Mouse (Mus musculus) kidney, postnatal 36 days (tissue): Measurements from ENCODE around the gene 1700125H20Rik.
"Not testable (repeated sequence)": the region's sequence is repeated elsewhere in the genome, so short reads cannot be mapped to it uniquely, and the experiment has no call there.

ENCODE experiments used
- DNase-seq, 2 experiments: peaks; one replicate each; pipeline ENCODE4 v3.0.0; 2021 to 2022; ENCODE audit warnings: mixed read lengths in 2 of 2

The 1700125H20Rik gene

GRCm38 (mm10) chr11:85170058-85170740, at the start of gene 1700125H20Rik:
1700125H20Rik (plus strand) TSS chr11:85170404.
- DNase-seq, result peak; percentile 92 to 97

- DNase-seq, result no peak
These were observed 48.1 kb upstream of the 1700125H20Rik start for GRCm38 (mm10) chr11:85122073-85122472.

DNA sequence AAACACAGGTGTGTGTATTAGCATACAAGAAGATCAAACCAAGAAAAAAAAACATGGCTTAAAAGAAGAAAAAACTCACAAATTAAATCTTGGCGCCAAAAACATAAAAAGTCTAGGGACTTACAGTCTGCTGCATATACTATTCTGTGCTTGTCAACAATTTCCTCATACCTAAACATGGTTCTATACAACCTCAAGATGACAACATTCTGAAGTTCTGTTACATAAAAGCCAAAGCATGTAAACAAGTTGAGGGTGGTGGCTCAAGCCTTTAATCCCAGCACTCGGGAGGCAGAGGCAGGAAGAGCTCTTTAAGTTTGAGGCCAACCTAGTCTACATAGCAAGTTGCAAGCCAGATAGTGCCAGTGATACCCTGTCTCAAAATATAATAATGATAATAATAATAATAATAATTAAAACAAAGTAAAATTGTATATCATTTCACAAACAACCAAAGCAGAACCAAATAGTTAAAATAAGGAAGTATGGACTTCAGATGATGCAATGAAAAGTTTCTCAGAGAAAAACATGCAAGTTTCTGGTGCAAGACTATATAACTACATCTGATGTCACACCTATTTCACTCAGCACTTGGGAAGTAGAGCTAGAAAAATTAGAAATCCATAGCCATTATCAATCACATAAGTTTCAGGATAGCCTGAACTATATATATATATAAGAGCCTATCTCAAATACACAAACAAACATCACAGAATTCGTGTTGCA, 46.8 kb upstream of the 1700125H20Rik start:
- DNase-seq, result no peak

DNA sequence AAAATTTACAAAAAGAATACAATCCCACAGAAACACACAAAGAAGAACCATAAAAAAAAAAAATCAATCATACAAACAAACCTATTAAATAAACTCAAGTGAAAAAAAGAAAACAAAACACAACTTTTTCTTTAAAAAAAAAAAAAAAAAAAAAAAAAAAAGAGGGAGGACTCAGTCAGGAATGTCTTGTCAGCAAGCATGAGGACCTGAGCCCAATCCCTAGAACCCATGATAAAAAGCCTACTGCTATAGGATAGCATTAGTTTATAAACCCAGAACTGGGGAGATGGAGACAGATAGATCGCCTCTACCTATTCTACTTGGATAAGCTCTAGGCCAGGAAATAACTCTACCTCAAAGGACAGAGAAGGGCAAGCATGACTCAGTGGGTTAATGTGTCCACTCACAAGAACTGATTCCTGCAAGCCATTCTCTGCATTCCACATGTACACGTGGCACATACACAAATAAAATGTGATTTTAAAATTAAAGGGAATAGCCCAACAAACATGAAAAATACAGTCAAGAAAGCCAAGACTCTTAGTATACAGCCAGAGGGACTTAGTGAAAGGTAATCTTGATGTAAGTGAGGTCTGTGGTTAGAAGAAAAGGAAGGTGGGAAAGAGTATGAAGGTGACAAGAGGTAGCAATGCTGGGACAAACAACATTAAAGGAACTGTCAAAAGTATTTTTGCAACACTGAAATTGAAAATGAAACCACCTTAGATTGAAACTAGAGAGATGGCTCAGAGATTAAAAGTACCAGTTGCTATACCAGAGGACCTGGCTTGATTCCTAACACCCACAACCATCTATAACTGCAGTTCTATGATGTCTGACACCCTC, 43.7 kb upstream of the 1700125H20Rik start:
- DNase-seq, result no peak

DNA sequence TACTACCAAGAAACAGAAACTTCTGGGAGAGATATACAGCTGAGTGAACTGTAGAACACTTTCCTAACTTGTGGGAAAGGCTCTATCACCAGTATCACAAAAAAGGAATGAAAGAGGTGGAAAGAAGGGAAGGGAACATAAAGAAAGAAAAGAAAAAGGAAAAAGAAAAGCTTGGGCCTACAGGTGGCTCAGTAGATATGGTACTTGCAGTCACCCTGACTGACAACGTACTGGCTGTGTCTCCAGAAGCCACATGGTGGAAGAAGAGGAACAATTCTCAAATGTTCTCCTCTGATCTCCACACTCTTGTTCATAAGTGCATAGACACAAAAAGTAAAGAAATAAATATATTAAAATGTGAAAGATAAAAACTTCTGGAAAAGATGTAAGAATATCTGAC, 41.3 kb upstream of the 1700125H20Rik start:
- no peak for DNase-seq

DNA sequence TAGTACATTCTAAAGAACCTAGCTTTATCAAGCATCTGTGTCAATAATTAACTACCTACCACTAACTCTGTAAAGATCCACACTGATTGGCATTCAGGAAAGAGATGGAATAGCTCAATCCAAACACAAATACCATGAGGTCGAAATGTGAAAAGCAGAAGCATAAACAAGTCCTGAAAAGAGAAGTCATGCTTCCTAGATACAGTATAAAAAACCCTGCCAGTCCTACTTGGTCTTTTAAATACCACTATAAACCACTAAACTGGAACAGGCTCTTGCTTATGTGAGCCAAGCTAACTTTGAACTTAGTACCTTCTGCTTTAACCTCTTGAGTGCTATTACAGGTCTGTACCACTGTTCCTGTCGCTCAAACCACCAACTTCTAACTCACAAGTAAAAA, 38.7 kb upstream of the 1700125H20Rik start:
- DNase-seq, result no peak

- DNase-seq, result no peak
These were observed 31.3 kb upstream of the 1700125H20Rik start for GRCm38 (mm10) chr11:85138776-85139474.

- DNase-seq, result peak; percentile 97 to 98
These were observed 30.3 kb upstream of the 1700125H20Rik start, which contains the start of gene Usp32 for GRCm38 (mm10) chr11:85139581-85140540. Usp32 (minus strand) TSS chr11:85140161.

DNA sequence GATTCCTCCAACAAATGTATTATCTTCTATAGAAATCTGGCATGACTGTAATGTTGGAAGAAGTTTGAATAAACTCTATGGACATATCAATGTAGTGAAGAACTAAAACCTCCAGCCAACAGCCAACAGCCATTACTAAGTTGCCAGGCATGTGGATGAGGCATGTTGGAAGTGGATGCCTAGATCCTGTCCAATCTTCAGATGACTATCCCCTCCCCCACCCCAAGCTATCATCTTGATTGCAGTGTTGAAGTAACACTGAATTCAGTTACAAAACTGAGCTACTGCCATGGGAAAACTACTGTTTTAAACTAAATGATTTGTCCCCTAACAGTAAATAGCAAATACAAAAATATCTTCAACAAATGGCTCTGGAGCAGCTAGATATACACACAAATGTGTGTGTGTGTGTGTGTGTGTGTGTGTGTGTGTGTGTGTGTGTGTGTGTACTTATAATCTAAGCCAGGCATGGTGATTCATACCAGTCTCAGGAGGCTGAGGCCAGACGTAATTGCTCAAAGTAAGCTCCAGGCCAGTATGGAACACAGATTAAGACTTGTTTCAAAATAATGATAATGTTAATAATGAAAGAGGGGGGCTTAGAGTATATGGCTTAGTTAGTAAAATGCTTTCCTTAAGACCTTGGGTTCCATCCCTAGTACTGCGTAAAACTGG, 17.8 kb upstream of the 1700125H20Rik start:
- DNase-seq, result no peak

DNA sequence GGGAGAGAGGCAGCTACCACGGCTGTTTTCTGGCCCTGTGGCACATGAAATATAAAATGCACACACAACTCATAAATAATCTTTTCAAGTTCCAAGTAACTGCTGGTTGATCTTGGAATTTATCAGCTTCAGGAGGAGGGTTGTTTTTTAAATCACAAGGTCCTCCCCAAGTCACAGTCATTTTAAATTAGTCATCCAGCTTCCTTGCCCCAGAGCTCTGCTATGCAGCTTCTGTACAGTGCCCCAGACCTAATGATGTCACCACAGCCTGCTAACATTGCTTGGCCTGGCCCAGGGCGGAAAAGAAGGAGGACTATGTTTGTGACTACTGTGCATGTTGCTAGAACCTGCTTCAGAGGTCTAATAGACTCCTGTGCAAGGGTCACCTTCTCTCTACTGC, 12.9 kb upstream of the 1700125H20Rik start:
- no peak for DNase-seq

GRCm38 (mm10) chr11:85163014-85163413, 7.2 kb upstream of the 1700125H20Rik start:
- DNase-seq, result not testable (repeated sequence)

DNA sequence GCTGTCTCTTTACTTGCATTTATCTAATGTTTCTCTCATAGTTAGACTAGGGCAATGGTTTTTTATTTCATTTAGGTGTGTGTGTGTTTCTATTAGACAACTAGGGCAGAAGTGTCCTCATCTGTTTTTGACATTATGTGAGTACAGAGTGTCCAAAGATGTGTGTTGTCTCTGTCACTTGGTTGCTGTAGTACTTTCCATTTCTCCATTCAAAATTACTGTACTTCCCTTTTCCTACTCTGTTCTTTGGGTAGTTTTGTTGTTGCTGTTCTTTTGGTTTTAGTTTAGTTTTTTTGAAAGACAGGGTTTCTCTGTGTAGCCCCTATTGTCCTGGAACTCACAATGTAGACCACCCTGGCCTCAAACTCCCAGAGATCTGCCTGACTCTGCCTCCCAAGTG, 5.8 kb upstream of the 1700125H20Rik start:
- DNase-seq, result no peak

- DNase-seq, result no peak
These were observed 2.7 kb upstream of the 1700125H20Rik start for GRCm38 (mm10) chr11:85167503-85167902.

- DNase-seq, result no peak
These were observed 629 bp downstream of the 1700125H20Rik start for GRCm38 (mm10) chr11:85170833-85171232.

GRCm38 (mm10) chr11:85175941-85176340, 5.7 kb downstream of the 1700125H20Rik start:
- no peak for DNase-seq

GRCm38 (mm10) chr11:85177761-85178160, 7.6 kb downstream of the 1700125H20Rik start:
- no peak for DNase-seq

GRCm38 (mm10) chr11:85178413-85178812, 8.2 kb downstream of the 1700125H20Rik start:
- no peak for DNase-seq

DNA sequence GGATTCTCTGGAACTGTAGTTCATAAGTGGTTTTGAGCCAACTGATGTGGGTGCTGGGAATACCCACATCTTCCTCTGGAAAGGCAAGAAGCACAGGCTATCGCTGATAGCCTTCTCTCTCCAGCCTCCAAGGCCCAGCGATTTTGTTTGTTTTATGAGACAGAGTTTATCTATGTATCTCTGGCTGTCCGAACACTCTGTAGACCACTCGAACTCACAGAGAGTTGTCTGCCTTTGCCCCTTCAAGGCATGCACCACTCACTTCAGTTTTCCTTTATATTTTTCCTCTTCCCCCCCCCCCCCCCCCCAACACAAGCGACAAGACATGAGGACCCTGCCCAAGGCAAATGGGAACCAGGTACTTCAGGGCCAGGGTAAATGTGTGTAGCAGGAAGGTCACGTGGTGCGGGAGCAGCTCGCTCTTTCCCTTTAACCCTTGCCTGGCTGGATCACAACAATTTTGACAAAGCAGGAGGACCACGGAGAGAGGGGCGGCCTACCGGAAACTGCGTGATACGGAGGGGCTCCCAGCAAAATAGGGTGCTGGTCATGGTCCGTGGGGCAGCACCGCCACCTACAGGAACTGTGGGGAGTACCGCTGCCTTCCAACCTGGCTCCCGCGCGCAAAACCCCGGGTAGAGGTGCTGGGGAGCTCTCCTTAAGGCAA, 12.5 kb downstream of the 1700125H20Rik start:
- DNase-seq, result peak; percentile 43 to 80

DNA sequence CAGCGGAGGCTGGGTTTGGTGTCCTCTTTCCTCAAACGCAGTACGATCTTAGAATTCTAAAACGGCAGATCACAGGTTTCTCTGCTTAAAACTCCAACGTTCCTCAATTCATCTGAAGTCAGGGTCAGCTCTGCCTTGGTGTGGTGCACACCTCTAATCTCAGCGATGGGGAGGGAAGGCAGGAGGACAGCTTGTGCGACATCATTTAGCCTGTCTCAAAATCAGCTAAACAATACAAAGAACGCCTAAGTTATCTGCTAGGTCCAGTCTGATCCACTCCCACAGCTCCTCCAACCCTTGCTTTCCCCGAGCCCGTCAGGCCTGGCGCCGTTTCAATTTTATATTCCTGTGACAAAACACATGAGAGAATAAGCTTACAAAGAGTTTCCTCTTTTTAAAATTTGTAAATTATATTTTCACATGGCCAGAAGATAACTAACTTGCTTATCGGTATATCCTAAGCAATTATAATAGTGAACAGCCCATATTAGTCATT, 13.1 kb downstream of the 1700125H20Rik start:
- DNase-seq, result peak in 1 of 2 experiments; percentile 31

GRCm38 (mm10) chr11:85184082-85184481, 13.9 kb downstream of the 1700125H20Rik start:
- DNase-seq, result peak; percentile 65 to 78
